Mouse (Mus musculus): ENCODE measurements around the gene Gm17720. TPM values are rescaled to one million over a fixed set of nuclear protein-coding genes. Genes with fewer than 3 reads are reported as not detected.

Gm17720 gene
- polyA plus RNA-seq (2014; fragmentation: Nextera tagmentation; extraction: Ambion mirVana) = not detected in 2 replicates

GRCm38 (mm10) chr8:110102653-110103052 is at the start of gene Gm17720:
TSS of gene Gm17720 (minus strand) at chr8:110102753.
- Histone ChIP-seq H3K4me2 (ENCODE audit: low read depth, low read length) (no peak within 1 kb of the TSS), H3K9ac (replicated peaks; ENCODE audit: low read length) (no peak within 1 kb of the TSS), H3K4me1 (ENCODE audit: control insufficient read depth, insufficient read depth, low read length) (no peaks in the 10 kb centered on the region), H3K9me3 (replicated peaks; ENCODE audit: control insufficient read depth, low read length) (no peaks in the 10 kb centered on the region), H3K27ac (replicated peaks; ENCODE audit: low read depth, low read length) (no peak within 1 kb of the TSS), H3K36me3 (replicated peaks; ENCODE audit: control insufficient read depth, insufficient read depth, low read depth, low read length) (no peaks in the 10 kb centered on the region), H3K27me3 (ENCODE audit: control insufficient read depth, insufficient read depth, low read length) (no peaks in the 10 kb centered on the region), H3K4me3 (ENCODE audit: low read depth, low read length) (no peak within 1 kb of the TSS)
- whole genome bisulfite sequencing = 90% methylated on average over 3 of the region's 3 CpGs
- ATAC-seq (replicated peaks; ENCODE audit: insufficient number of reproducible peaks, low FRiP score, low TSS enrichment, low read depth) (no peak), DNase-seq (ENCODE audit: low spot score) (no peak)

GRCm38 (mm10) chr8:110145538-110145937 is 43.0 kb upstream of the Gm17720 start:
- DNase-seq (ENCODE audit: low spot score) = peak; percentile 75

DNA sequence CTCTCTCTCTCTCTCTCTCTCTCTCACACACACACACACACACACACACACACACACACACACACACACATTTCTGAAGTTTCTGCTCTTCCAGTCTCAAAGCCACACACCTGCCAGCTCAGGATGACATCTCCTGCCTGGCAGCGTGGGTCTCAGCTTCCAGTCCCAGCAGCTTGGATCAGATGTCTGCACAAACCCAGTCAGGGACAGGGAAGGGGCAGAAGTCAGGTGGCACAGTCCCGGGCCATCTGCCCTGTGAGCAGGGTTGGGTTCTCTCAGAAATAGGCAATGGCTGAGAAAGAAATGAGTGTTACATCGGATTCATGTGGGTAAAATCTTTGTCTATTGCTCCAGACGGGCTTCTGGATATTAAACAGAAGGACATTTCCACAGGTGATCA is 38.2 kb upstream of the Gm17720 start:
- no peaks in the 10 kb centered on the region for H3K9me3 ChIP-seq (replicated peaks; ENCODE audit: control insufficient read depth, low read length)
- no peak overlapping the region for H3K27ac ChIP-seq (replicated peaks; ENCODE audit: low read depth, low read length)
- H3K9ac ChIP-seq (replicated peaks; ENCODE audit: low read length) = no peak overlapping the region
- 73% methylated on average over 4 of the region's 4 CpGs for WGBS
- DNase-seq (ENCODE audit: low spot score) (no peak), ATAC-seq (replicated peaks; ENCODE audit: insufficient number of reproducible peaks, low FRiP score, low TSS enrichment, low read depth) (no peak)
- no peaks in the 10 kb centered on the region for H3K27me3 ChIP-seq (ENCODE audit: control insufficient read depth, insufficient read depth, low read length)
- no peaks in the 10 kb centered on the region for H3K4me1 ChIP-seq (ENCODE audit: control insufficient read depth, insufficient read depth, low read length)
- H3K4me2 ChIP-seq (ENCODE audit: low read depth, low read length) = no peak overlapping the region
- no peaks in the 10 kb centered on the region for H3K36me3 ChIP-seq (replicated peaks; ENCODE audit: control insufficient read depth, insufficient read depth, low read depth, low read length)
- H3K4me3 ChIP-seq (ENCODE audit: low read depth, low read length) = no peak overlapping the region

More at GRCm38 (mm10) chr8:110145538-110145937, 43.0 kb upstream of the Gm17720 start:
- Histone ChIP-seq H3K4me2 (ENCODE audit: low read depth, low read length) (no peak overlapping the region), H3K4me3 (ENCODE audit: low read depth, low read length) (no peak overlapping the region), H3K4me1 (ENCODE audit: control insufficient read depth, insufficient read depth, low read length) (no peaks in the 10 kb centered on the region), H3K9ac (replicated peaks; ENCODE audit: low read length) (no peak overlapping the region), H3K36me3 (replicated peaks; ENCODE audit: control insufficient read depth, insufficient read depth, low read depth, low read length) (no peaks in the 10 kb centered on the region), H3K9me3 (replicated peaks; ENCODE audit: control insufficient read depth, low read length) (no peaks in the 10 kb centered on the region), H3K27me3 (ENCODE audit: control insufficient read depth, insufficient read depth, low read length) (no peaks in the 10 kb centered on the region), H3K27ac (replicated peaks; ENCODE audit: low read depth, low read length) (no peak overlapping the region)
- WGBS = 0% methylated on average over 4 of the region's 4 CpGs
- 0 out of 2 replicates have a peak, but pooled peaks have one; percentile 48 for ATAC-seq (replicated peaks; ENCODE audit: insufficient number of reproducible peaks, low FRiP score, low TSS enrichment, low read depth)

- no peaks in the 10 kb centered on the region for H3K27me3 ChIP-seq (ENCODE audit: control insufficient read depth, insufficient read depth, low read length)
- DNase-seq (ENCODE audit: low spot score) (no peak), ATAC-seq (replicated peaks; ENCODE audit: insufficient number of reproducible peaks, low FRiP score, low TSS enrichment, low read depth) (no peak)
- H3K27ac ChIP-seq (replicated peaks; ENCODE audit: low read depth, low read length) = no peak overlapping the region
- no peaks in the 10 kb centered on the region for H3K9me3 ChIP-seq (replicated peaks; ENCODE audit: control insufficient read depth, low read length)
- H3K4me1 ChIP-seq (ENCODE audit: control insufficient read depth, insufficient read depth, low read length) = no peaks in the 10 kb centered on the region
- H3K36me3 ChIP-seq (replicated peaks; ENCODE audit: control insufficient read depth, insufficient read depth, low read depth, low read length) = no peaks in the 10 kb centered on the region
- H3K9ac ChIP-seq (replicated peaks; ENCODE audit: low read length) = no peak overlapping the region
- no peak overlapping the region for H3K4me3 ChIP-seq (ENCODE audit: low read depth, low read length)
- whole genome bisulfite sequencing = 81% methylated on average over 3 of the region's 3 CpGs
- H3K4me2 ChIP-seq (ENCODE audit: low read depth, low read length) = no peak overlapping the region
Measured at GRCm38 (mm10) chr8:110140156-110140555, 37.6 kb upstream of the Gm17720 start.

DNA sequence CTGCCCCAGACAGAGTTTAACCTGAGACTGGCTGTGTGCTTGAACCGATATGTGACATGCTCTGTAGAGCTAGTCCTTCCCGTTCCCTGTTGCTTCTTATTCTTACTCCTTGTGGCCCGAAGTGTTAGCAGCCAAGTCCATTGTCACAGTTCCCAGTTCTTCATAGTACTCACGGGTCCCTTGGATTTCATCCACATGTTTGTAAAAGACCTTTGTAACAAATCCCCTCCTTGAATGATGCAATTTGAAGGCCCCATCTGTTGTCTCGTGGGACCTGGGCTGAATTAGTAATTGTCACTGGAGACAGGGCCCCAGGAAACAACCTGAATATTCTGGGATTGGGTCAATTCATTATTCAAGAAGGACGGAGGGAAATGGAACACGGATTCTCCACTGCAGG is 33.0 kb upstream of the Gm17720 start:
- Histone ChIP-seq H3K4me2 (ENCODE audit: low read depth, low read length) (no peak overlapping the region), H3K27ac (replicated peaks; ENCODE audit: low read depth, low read length) (no peak overlapping the region), H3K4me3 (ENCODE audit: low read depth, low read length) (no peak overlapping the region), H3K4me1 (ENCODE audit: control insufficient read depth, insufficient read depth, low read length) (no peaks in the 10 kb centered on the region), H3K27me3 (ENCODE audit: control insufficient read depth, insufficient read depth, low read length) (no peaks in the 10 kb centered on the region), H3K36me3 (replicated peaks; ENCODE audit: control insufficient read depth, insufficient read depth, low read depth, low read length) (no peaks in the 10 kb centered on the region), H3K9me3 (replicated peaks; ENCODE audit: control insufficient read depth, low read length) (no peaks in the 10 kb centered on the region), H3K9ac (replicated peaks; ENCODE audit: low read length) (no peak overlapping the region)
- WGBS = 81% methylated on average over 7 of the region's 7 CpGs
- DNase-seq (ENCODE audit: low spot score) = no peak
- no peak for ATAC-seq (replicated peaks; ENCODE audit: insufficient number of reproducible peaks, low FRiP score, low TSS enrichment, low read depth)

DNA sequence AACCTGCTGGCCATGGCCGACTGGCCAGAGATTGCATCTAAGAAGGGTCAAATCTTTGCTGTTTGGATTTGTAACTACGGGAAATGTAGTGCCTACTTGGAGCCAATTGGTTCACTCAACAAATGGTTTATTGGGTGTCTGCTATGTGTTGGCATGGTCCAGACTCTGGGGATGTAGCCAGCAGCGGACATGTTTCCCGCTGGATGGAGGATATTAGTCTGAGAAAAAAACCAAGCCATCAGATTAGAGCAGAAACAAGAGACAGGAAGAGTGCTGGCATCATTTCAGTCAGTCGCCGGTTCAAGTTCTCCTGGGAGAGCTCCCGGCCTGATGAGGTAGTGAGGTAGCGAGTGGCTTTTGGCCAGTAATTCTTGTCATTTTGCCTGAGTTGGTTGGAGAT is 31.7 kb upstream of the Gm17720 start:
- no peaks in the 10 kb centered on the region for H3K9me3 ChIP-seq (replicated peaks; ENCODE audit: control insufficient read depth, low read length)
- no peak overlapping the region for H3K4me3 ChIP-seq (ENCODE audit: low read depth, low read length)
- no peaks in the 10 kb centered on the region for H3K36me3 ChIP-seq (replicated peaks; ENCODE audit: control insufficient read depth, insufficient read depth, low read depth, low read length)
- no peak overlapping the region for H3K4me2 ChIP-seq (ENCODE audit: low read depth, low read length)
- no peak overlapping the region for H3K27ac ChIP-seq (replicated peaks; ENCODE audit: low read depth, low read length)
- H3K4me1 ChIP-seq (ENCODE audit: control insufficient read depth, insufficient read depth, low read length) = no peaks in the 10 kb centered on the region
- ATAC-seq (replicated peaks; ENCODE audit: insufficient number of reproducible peaks, low FRiP score, low TSS enrichment, low read depth) (no peak), DNase-seq (ENCODE audit: low spot score) (no peak)
- no peaks in the 10 kb centered on the region for H3K27me3 ChIP-seq (ENCODE audit: control insufficient read depth, insufficient read depth, low read length)
- WGBS = 90% methylated on average over 8 of the region's 8 CpGs
- H3K9ac ChIP-seq (replicated peaks; ENCODE audit: low read length) = no peak overlapping the region

GRCm38 (mm10) chr8:110130537-110130936 is 28.0 kb upstream of the Gm17720 start:
- no peak for ATAC-seq (replicated peaks; ENCODE audit: insufficient number of reproducible peaks, low FRiP score, low TSS enrichment, low read depth)
- Histone ChIP-seq H3K27ac (replicated peaks; ENCODE audit: low read depth, low read length) (no peak overlapping the region), H3K9me3 (replicated peaks; ENCODE audit: control insufficient read depth, low read length) (no peaks in the 10 kb centered on the region), H3K27me3 (ENCODE audit: control insufficient read depth, insufficient read depth, low read length) (no peaks in the 10 kb centered on the region), H3K36me3 (replicated peaks; ENCODE audit: control insufficient read depth, insufficient read depth, low read depth, low read length) (no peaks in the 10 kb centered on the region), H3K4me3 (ENCODE audit: low read depth, low read length) (no peak overlapping the region), H3K9ac (replicated peaks; ENCODE audit: low read length) (no peak overlapping the region), H3K4me1 (ENCODE audit: control insufficient read depth, insufficient read depth, low read length) (no peaks in the 10 kb centered on the region), H3K4me2 (ENCODE audit: low read depth, low read length) (no peak overlapping the region)
- 25% methylated on average over 13 of the region's 13 CpGs for WGBS
- DNase-seq (ENCODE audit: low spot score) = peak; percentile 90

- Histone ChIP-seq H3K9ac (replicated peaks; ENCODE audit: low read length) (no peak overlapping the region), H3K9me3 (replicated peaks; ENCODE audit: control insufficient read depth, low read length) (no peaks in the 10 kb centered on the region), H3K4me3 (ENCODE audit: low read depth, low read length) (no peak overlapping the region), H3K36me3 (replicated peaks; ENCODE audit: control insufficient read depth, insufficient read depth, low read depth, low read length) (no peaks in the 10 kb centered on the region), H3K4me1 (ENCODE audit: control insufficient read depth, insufficient read depth, low read length) (no peaks in the 10 kb centered on the region), H3K4me2 (ENCODE audit: low read depth, low read length) (no peak overlapping the region), H3K27me3 (ENCODE audit: control insufficient read depth, insufficient read depth, low read length) (no peaks in the 10 kb centered on the region), H3K27ac (replicated peaks; ENCODE audit: low read depth, low read length) (no peak overlapping the region)
- DNase-seq (ENCODE audit: low spot score) (peak; percentile 21), ATAC-seq (replicated peaks; ENCODE audit: insufficient number of reproducible peaks, low FRiP score, low TSS enrichment, low read depth) (no peak)
- WGBS = 37% methylated on average over 6 of the region's 6 CpGs
Measured at GRCm38 (mm10) chr8:110119715-110120114, 17.2 kb upstream of the Gm17720 start.

All from embryonic facial prominence, embryonic 11.5 days (tissue).